Mouse (Mus musculus) bone marrow macrophage, adult 2 months (primary cell): ENCODE results near the gene Tnpo2.

Source experiments
- CTCF ChIP-seq: IDR thresholded peaks from 2 replicates; pipeline ENCODE4 v1.5.1; 2012; ENCODE audit warnings: low read depth, mild to moderate bottlenecking, low read length, moderate library complexity
- POLR2A ChIP-seq: IDR thresholded peaks from 2 replicates; pipeline ENCODE4 v1.6.1; 2012; ENCODE audit warnings: mild to moderate bottlenecking, low read depth, low read length, borderline replicate concordance

- peak; percentile 32; the same call in 1 of the 2 replicates for TF ChIP-seq CTCF
- no peak for TF ChIP-seq POLR2A
Observed at GRCm38 (mm10) chr8:85013230-85013840, 23.4 kb upstream of the Tnpo2 start.
